Mouse (Mus musculus) gastrocnemius, adult 18-20 months (tissue): ENCODE measurements around the gene Hnrnpab. TPM values are rescaled to one million over a fixed set of nuclear protein-coding genes. Genes with fewer than 3 reads are reported as not detected.

Experiments used
- DNase-seq: peaks from one replicate; pipeline ENCODE4 v3.0.0; 2021; ENCODE audit warnings: low spot score
- total RNA-seq, 2 experiments: library from RNA; stranded (reverse); gene quantifications; 2 replicates each; pipeline ENCODE4 v1.2.3; 2021

The Hnrnpab gene
- total RNA-seq, 2 experiments from 2014 or later: 103 to 109 TPM

- no peak for DNase-seq
Observed at GRCm38 (mm10) chr11:51609266-51609909, 2.7 kb upstream of the Hnrnpab start.

DNA sequence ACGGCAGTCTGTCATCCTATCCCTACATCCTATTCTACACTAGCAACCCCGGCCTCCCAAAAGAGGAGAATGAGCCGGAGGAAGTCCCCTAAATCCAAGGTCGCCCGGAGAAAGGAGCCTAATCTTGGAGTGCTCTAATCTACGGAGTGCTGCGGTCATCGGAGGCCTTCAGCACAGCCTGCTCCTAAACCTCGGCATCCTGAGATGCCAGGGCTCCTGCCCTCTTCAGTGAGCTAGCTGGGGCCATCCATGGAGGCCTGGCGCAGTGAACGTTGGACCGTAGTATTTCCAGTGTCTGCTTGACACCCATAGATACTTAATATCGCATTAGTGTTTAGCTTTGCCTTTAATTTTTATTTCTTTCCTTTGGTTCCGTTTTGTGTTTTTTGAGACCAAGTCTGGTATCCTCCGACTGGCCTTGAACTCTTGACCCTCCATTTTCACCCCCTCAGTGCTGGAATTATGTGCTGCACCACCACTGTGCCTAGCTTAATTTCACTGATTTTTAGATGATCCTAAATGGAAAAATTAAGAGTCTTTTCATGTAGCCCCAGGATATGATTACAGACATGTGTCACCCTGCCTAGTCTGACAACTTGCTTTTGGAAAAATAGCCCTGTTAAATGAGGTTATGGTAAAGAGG is 570 bp upstream of the Hnrnpab start:
- no peak for DNase-seq

DNA sequence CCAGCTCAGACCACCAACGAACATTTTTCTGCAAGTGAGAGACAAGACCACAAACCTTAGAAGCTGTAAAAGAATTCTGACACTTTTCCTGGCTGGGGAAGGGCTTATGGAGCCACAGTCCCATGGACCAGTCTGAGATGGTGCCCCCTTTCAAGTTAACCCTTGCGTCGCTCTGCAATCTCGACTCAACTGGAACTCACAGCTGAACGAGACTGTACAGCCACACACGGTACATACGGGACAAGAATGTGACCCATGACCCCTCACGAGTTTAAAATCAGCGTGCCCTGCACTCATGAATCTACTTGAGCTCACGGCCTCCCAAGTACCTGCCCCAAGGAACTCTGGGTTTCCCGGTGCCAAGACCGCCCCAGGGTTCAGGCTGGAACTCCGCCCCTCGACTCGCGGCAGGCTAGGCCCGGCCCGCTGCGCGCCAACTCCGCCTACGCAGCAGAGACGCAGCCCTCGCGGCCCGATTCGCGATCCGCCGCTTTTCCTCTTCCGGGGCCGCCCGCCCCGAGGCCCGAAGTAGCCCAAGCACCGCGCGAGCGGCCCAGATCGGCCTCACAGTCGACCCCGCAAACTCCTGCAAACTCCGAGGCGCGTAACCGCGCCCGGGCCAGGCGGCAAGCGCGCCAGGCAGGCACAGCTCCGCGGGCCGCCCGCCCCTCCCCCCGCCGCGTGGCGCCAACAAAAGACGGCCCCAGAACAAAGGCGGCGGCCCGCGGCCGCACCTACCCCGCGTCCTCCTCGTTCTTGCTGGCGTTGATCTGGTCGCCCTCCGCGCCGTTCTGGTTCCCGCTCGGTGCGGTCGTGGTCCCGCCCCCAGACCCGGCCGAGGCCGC is 823 bp downstream of the Hnrnpab start:
- DNase-seq: peak; percentile 87

DNA sequence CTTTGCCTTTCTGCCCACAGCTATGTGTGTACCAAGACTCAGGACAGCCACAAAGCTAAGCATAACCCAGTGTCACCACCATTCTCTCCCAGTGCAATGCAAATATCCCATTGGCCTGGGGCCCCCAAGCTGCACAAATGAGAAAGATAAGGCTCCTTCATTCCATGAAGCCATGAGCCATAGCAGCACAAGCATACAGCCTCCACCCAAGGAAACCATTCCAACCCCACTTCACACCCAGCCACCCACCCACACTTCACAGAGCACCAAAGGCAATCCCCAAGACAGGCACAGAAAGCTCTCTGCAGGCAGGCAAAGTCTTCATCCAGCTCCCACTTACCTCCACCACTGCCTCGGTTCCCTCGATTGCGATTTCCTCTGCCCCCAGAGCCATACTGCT is 4.4 kb downstream of the Hnrnpab start:
- DNase-seq: no peak

DNA sequence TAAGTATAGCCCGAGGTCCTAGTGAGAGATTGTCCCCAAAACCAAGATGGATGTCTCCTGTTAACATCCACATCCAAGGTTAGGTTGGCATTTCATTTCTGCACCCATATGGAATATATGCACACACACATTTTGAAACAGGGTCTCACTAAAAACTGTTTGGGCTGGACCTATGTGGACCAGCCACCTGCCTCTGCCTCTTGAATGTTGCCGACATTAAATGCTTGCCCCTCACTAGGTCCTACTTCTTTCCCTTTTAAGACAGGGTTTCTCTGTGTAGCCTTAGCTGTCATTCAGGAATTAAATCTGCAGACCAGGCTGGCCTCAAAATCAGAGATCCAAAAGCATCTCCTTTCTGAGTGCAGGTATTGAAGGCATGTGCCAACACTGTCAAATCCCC is 9.1 kb downstream of the Hnrnpab start:
- no peak for DNase-seq

DNA sequence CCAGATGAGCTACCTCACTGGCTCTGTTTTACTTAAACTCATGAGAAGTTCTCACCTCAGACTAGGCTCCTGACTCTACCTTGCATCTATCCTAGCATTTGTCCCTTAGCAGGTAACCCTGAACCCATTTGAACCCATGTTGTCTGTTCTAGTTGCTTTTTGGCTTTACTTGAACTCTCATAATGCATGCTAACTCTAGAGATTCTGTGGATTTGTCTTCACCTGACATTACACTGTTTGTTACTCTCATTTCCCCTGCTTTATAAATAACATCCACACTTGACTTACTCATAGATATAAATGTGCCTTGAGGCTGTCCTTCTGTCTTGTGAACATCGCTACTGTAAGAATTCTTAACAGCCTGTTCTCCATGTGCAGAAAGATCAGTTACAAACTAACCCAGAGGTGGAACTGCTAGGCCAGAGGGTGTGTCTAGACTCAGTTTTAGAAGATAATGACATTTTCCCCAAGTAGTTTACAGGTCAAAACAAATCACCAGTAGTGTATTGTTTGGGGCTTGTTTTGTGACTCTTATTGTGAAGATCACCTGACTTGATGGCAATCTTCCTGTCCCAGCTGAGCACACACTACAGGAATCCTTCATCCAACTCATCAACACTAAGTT is 11.1 kb downstream of the Hnrnpab start:
- no peak for DNase-seq

- no peak for DNase-seq
Observed at GRCm38 (mm10) chr11:51594715-51595350, 11.8 kb downstream of the Hnrnpab start.

GRCm38 (mm10) chr11:51593849-51594248 is 12.8 kb downstream of the Hnrnpab start:
- DNase-seq: no peak

DNA sequence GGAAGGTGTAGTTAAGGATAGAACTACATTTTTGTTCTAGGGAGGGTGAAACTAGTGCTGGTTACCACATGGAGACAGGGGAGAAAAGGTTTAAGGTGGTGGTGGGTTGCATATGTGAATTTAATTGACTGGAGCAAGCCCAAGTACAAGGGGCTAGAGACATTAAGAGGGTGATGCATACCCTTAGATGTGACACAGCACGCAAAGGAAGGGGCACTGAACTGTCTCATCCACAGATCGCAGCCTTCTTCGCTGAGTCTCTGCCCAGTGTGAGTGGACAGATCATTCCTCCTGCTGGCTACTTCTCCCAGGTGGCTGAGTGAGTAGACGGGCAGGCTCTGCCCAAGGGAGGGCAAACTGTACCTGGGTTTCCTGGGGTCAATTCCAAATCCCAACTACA is 13.3 kb downstream of the Hnrnpab start:
- DNase-seq: no peak

DNA sequence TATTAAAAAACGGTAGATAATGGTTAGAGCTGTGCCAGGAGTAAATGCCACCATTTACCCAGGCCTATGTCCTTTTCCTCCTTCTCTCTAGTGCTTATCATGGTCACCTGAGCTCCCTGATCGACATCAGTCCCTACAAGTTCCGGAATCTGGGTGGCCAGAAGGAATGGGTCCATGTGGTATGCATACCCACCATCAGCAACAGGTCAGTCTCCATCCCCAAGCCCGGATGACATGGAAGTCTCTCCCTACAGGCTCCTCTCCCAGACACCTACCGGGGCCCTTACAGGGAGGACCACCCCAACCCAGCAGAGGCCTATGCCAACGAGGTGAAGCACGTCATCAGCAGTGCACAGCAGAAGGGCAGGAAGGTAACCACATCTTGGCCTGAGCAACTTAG is 14.7 kb downstream of the Hnrnpab start:
- DNase-seq: no peak

DNA sequence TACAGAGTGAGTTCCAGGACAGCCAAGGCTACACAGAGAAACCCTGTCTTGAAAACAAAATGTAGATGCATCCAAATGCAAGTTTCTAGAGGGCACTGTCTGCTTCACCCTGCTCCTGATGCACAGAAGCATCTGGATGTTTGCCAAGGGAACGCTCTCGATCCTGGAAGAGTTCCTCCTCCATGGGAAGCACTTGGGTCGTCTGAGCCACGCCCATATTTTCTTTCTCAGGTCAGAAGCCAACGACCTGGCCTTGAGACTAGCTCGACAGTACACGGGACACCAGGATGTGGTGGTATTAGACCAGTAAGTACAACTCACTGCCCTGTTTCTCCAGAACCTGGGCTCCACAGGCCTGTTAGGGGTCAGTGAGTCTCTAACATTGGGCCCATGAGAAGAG is 15.5 kb downstream of the Hnrnpab start:
- DNase-seq: no peak

DNA sequence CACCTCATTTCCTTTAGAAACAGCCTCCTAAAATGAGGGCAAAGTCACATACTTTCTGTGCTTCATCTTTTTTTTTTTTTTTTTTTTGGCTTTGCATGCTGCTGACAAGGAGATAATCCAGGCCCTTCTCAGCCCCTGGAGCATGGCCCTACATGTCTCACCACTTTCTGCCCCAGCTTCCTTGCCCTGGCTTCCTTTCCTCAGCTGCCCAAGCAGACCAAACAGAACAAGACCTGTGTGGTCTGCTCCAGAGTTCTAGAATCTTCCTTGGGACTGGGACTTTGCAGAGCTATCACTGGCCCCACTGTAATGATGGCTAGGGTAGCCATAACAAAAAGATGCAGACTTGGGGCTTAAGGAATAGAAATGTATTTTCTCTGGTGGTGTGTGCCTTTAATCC is 16.6 kb downstream of the Hnrnpab start:
- no peak for DNase-seq

DNA sequence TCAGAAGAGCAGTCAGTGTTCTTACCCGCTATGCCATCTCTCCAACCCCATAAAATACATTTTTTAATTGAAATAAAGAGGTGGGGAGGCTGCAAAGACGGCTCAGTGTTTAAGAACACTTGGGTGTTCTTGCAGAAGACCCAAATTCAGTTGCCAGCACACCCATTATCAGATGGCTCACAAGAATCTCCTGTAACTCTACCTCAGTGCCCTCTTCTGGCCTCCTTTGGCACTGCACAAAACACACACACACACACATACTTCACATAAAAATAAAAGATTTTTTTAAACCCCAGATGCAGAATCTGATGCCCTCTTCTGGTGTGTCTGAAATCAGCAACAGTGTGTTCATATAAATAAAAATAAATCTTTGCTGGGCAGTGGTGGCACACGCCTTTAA is 17.8 kb downstream of the Hnrnpab start:
- no peak for DNase-seq

GRCm38 (mm10) chr11:51587059-51587458 is 19.6 kb downstream of the Hnrnpab start:
- DNase-seq: no peak

DNA sequence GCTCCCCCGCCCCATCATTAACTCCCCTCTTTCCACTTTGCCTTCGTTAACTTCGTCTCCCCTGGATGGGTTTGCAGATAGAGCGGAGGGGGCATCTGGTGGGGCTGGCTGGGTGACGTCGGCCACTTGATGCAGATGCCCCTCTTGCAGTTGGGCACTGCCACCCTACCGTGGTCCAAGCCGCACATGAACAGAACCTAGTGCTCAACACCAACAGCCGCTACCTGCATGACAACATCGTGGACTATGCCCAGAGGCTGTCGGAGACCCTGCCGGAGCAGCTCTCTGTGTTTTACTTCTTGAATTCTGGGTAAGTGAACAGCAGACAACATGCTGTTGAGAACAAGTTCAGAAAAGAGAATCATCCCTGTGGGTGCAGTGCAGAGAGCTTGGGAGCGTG is 20.2 kb downstream of the Hnrnpab start:
- DNase-seq: no peak

GRCm38 (mm10) chr11:51585608-51586252 is 20.9 kb downstream of the Hnrnpab start:
- no peak for DNase-seq

GRCm38 (mm10) chr11:51584431-51585248 is 22.0 kb downstream of the Hnrnpab start, which contains the start of gene Phykpl:
Gene Phykpl, plus strand, starts transcription at chr11:51584757.
- peak; percentile 98 for DNase-seq

DNA sequence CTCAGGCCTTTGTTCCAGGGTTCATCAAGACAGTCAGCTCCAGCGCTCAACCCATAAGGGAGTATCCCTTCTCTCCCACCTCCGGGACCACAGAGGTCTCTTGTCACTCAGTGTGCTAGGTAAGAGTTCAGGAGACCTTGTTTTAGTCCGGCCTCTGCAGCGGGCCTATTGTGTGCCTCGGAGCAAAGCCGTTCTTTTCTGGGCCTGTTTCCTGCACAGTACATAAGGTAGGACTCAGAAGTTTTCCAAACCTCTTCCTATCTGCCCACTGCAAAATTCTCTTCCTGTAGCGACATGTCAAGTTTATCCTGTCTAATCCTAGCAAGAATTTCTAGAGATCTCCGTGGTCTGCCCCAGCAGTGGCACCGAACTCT is 22.6 kb downstream of the Hnrnpab start:
- DNase-seq: no peak

DNA sequence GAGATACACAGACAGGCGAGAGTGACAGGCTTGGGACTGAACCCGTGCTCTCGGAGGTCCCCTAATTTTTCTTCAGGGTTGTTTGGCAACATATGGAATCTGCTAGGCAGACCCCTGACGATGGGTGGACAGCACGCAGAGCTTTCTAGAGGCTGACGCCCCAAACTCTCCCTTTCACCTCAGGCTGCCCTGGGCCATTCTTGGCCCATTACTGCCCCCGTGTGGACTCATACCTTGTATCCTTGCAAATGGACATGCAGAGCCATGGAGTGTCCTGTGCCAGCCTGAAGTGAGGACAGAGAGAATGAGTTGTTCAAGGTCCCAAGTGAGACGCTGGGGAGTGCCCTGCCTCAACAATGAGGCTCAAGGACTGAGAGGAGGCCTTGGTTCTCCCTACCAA is 23.9 kb downstream of the Hnrnpab start:
- DNase-seq: peak; percentile 76

DNA sequence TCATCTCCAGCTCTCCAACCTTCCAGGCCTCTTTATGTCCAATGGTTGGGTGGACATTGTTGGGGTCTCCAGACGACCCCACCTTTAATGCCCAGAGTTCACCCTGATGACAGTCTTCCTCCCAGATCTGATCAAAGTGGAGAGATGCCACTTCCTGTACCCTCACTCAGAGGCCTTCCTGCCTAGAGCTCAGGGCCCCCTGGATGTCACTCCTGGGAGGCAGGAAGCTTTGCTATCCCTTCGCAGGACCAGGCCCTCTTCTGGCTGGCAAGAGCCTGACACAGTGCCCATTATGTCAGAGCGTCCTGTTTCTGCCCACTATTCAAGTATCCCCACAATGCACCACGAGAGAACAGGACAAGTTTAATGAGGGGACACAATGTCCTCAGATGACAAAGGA is 27.6 kb downstream of the Hnrnpab start:
- no peak for DNase-seq
